Mouse (Mus musculus) testis, adult 2 months (tissue): ENCODE data around the gene Creb3l4. TPM values are rescaled to one million over a fixed set of nuclear protein-coding genes. Genes with fewer than 3 reads are reported as not detected.

Experiments
- H3K27ac ChIP-seq: fragments of 200-500 bp; 2 replicates; pipeline ENCODE4 v1.5.1; 2012; ENCODE audit warnings: low read depth, low read length; ENCODE audit not compliant: control insufficient read depth, insufficient read depth
- H3K27me3 ChIP-seq: fragments of 200-500 bp; 2 replicates; pipeline ENCODE4 v1.6.1; 2012; ENCODE audit warnings: mild to moderate bottlenecking, low read length, moderate library complexity; ENCODE audit not compliant: control insufficient read depth, insufficient read depth
- H3K36me3 ChIP-seq: fragments of 200-500 bp; 2 replicates; pipeline ENCODE4 v1.6.1; 2012; ENCODE audit warnings: mild to moderate bottlenecking, low read length; ENCODE audit not compliant: control insufficient read depth, insufficient read depth
- H3K4me1 ChIP-seq: fragments of 200-500 bp; 2 replicates; pipeline ENCODE4 v1.6.1; 2012; ENCODE audit warnings: low read length; ENCODE audit not compliant: control insufficient read depth, insufficient read depth
- H3K4me3 ChIP-seq: fragments of 200-500 bp; 2 replicates; pipeline ENCODE4 v1.5.1; 2012; ENCODE audit warnings: low read depth, mild to moderate bottlenecking, low read length, moderate library complexity, mixed read lengths; ENCODE audit not compliant: control insufficient read depth
- CTCF ChIP-seq: fragments of 200-500 bp; IDR thresholded peaks from 2 replicates; pipeline ENCODE4 v1.5.1; 2012; ENCODE audit warnings: low read depth, mild to moderate bottlenecking, inconsistent platforms, low read length, moderate library complexity; ENCODE audit not compliant: control insufficient read depth, insufficient read depth, insufficient replicate concordance
- POLR2A ChIP-seq: fragments of 200-500 bp; IDR thresholded peaks from 2 replicates; pipeline ENCODE4 v1.6.1; 2012; ENCODE audit warnings: low read depth, mild to moderate bottlenecking, inconsistent platforms, low read length, moderate library complexity; ENCODE audit not compliant: control insufficient read depth
- polyA plus RNA-seq: library from polyadenylated mRNA; depleted of rRNA; stranded (reverse); fragments of >200 nt; gene quantifications from 2 replicates; pipeline ENCODE4 v1.2.3, GENCODE M21; 2012

The Creb3l4 gene
- polyA plus RNA-seq, 1 experiment: 305 TPM

DNA sequence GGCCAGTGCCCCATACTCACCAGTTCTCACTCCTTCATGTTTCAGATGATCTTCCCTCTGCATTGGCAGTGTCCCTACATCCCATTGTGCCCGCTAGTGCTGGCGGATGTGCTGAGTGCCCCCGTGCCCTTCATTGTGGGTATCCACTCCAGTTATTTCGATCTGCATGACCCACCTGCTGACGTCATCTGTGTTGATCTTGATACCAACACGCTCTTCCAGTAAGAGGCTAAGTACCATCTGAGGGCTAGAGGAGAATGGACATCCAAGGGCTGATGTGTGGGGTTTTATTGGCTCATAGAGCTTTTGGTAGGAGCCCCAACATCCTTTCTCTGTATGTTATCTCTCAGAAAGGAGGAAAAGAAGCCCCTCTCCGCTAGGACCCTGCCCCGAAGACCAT, 27.5 kb upstream of the Creb3l4 start:
- peaks cover 23% of the 10 kb centered on the region for H3K4me1 ChIP-seq
- H3K27ac ChIP-seq: no peak overlapping the region
- no peaks in the 10 kb centered on the region for H3K36me3 ChIP-seq
- no peaks in the 10 kb centered on the region for H3K27me3 ChIP-seq
- TF ChIP-seq POLR2A (no peak), CTCF (no peak)
- peak overlapping the region; percentile 52 for H3K4me3 ChIP-seq

- peaks cover 25% of the 10 kb centered on the region for H3K4me1 ChIP-seq
- TF ChIP-seq POLR2A (no peak), CTCF (no peak)
- no peaks in the 10 kb centered on the region for H3K36me3 ChIP-seq
- no peak overlapping the region for H3K27ac ChIP-seq
- no peaks in the 10 kb centered on the region for H3K27me3 ChIP-seq
- H3K4me3 ChIP-seq: peak overlapping the region; percentile 84
These were observed 25.7 kb upstream of the Creb3l4 start for GRCm38 (mm10) chr3:90268971-90269370.

- Histone ChIP-seq H3K4me3 (peak overlapping the region; percentile 84), H3K4me1 (peaks cover 18% of the 10 kb centered on the region), H3K27ac (no peak overlapping the region), H3K27me3 (no peaks in the 10 kb centered on the region), H3K36me3 (no peaks in the 10 kb centered on the region)
- TF ChIP-seq CTCF: no peak
These were observed 24.9 kb upstream of the Creb3l4 start for GRCm38 (mm10) chr3:90268190-90268589.

DNA sequence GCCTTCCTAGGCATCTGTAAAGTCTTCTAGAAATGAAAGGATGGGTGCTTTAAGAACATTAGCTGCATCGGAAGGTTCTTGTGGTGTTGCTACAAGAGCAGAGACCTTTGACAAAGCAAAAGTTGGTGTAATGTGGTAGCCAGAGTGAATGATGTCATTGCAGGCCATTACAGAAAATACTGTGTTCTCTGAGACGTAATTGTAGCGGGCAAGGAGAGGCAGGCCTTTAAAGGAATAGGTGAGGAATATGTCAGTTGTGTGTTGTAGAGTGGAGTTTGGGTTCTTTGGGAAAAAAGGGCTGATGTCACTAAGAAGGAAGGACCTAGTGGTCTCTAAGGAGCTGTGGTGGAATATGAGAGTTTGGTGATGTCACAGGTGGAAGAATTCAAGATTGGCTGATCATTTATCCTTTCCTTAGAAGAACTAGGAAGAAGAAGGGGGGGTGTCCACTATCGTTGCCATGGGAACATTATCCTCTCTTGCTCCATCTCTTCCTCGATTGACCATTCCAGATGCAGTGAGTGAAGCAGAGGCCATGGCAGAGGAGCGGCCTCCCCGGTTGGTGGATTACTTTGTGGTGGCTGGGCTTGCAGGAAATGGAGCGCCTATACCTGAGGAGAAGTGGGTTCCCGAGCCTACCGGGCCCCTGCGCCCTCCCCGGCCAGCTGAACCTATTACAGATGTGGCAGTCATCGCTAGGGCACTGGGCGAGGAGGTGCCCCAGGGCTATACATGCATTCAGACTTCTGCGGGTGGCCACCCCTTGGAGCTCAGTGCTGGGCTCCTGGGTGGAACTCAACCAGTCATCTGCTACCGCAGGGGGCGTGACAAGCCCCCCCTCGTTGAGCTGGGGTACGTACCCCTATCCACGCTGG, 23.8 kb upstream of the Creb3l4 start:
- Histone ChIP-seq H3K36me3 (no peaks in the 10 kb centered on the region; the same call in 1 of the 2 replicates), H3K27me3 (no peaks in the 10 kb centered on the region), H3K4me3 (peak overlapping the region; percentile 95), H3K27ac (no peak overlapping the region), H3K4me1 (peaks cover 18% of the 10 kb centered on the region)
- TF ChIP-seq CTCF (no peak), POLR2A (no peak; the same call in 1 of the 2 replicates)

DNA sequence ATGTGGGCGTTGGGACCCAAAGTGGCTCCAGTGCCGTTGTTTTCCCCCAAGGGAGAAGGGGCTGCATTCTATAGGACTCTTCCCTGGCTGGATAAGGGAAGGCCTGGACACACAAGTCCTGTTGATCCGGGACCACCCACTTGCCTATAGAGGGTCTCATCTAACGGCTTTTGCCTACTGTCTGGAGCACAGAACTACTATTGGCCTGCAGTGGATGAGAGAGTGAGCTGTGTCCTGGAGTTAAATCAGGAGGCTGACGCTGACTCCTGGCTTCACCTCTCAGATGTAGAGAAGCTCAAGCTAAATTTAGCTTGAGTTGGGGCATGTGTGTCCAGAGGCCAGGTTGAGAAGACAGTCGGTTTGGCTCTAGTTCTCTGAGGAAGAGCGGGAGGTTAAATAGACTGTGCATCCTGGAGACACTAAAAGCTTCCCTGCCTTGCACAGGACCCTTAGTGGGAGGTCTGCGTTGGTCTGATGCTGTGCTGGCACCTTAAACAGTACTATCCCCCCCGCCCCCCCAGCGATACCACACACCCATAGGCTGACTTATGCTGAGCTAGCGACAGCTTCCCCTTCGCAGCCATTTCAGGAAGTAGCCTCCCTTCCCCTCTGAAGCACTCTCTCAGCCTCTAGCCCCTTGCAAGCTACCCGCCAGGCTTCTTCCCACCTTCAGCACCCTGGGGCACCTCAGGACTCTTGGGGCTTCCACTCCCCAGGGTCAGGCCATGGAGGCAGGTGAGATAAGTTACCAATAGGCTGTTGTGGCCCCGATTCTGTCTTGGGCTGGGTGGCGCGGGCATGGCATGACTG, 22.8 kb upstream of the Creb3l4 start:
- TF ChIP-seq POLR2A: no peak
- TF ChIP-seq CTCF: no peak

DNA sequence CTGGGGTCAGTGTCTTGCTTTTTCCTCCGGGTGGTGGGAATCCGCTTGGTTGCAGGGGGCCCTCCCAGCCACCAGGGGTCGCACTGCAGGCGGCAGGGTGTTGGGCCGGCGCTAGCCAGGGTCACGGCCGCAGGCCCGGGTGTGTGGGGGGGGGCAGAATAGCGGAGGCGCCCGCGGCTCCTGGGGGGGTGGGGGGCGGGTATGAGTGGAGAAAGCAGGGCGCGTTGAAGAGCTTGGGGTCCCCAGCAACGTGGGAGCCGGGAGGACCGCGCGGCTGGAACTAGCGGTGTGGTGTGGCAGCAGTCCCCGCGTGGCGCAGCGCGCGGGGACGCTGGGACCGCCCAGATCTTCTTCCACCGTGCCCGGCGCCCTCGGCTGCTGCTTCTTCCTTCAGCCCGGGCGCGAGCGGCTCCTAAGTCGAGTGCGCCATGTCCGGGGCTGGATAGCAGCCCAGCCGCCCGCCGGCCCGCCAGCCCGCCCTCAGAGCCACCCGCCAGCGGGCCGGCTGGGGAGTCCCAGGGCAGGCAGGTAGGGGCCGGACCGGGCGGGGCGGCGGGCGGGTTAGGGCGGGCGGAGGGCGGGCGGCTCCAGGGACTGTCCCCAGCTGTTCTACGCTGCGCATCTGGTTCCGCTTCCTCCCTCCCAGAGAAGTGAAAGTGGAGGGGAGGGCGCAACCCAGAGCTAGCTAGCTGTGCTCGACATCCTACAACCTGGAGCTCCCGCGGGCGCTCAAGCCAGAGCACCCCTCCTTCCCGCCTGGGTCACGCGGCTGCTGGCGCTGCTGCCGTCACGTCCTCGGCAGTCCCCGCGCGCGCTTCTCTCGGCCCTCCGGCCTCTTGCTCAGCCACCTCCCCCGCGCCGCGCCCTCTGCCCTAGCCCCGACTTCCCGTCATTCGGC, 22.0 kb upstream of the Creb3l4 start, which contains the start of gene Dennd4b:
Dennd4b (plus strand) TSS at position 152 of the 898 bp plus-strand sequence.
- Histone ChIP-seq H3K36me3 (no peaks in the 10 kb centered on the region; the same call in 1 of the 2 replicates), H3K27ac (peak within 1 kb of the TSS; percentile 77), H3K4me1 (peaks cover 16% of the 10 kb centered on the region), H3K4me3 (peak within 1 kb of the TSS; percentile 95), H3K27me3 (no peaks in the 10 kb centered on the region)
- peak; percentile 49 for TF ChIP-seq POLR2A
- TF ChIP-seq CTCF: peak; percentile 84

More for the DNA sequence above, 22.8 kb upstream of the Creb3l4 start:
- H3K4me3 ChIP-seq: peak overlapping the region; percentile 95
- no peaks in the 10 kb centered on the region; the same call in 1 of the 2 replicates for H3K36me3 ChIP-seq
- peaks cover 18% of the 10 kb centered on the region for H3K4me1 ChIP-seq
- H3K27ac ChIP-seq: peak overlapping the region; percentile 72
- H3K27me3 ChIP-seq: no peaks in the 10 kb centered on the region

DNA sequence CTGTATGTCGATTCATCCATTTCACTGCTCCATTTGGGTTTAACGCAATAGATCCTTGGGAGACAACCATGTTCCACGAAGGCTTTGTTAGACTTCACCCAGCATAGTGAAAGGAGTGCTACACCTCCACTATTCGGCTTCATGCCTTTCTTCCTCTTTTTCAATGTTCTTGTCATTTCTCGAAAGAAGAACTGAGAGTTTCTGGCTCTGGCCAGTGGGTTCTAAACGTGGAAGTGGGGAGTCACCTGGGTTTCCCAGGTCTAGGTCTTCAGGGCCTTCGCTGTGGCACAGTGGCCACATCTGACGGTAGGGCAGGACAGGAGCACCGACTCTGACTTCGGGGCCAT, 21.3 kb upstream of the Creb3l4 start:
- H3K36me3 ChIP-seq: peaks cover under 1% of the 10 kb centered on the region; the same call in 1 of the 2 replicates
- peaks cover 16% of the 10 kb centered on the region for H3K4me1 ChIP-seq
- H3K27me3 ChIP-seq: no peaks in the 10 kb centered on the region
- TF ChIP-seq CTCF: no peak
- TF ChIP-seq POLR2A: no peak
- peak overlapping the region; percentile 68; the same call in 1 of the 2 replicates for H3K27ac ChIP-seq
- peak overlapping the region; percentile 95 for H3K4me3 ChIP-seq
